Mouse (Mus musculus) v-Abl transformed pro-B cells (cell line): ENCODE results near the gene Vmn1r8.
"Not testable (repeated sequence)": the region's sequence is repeated elsewhere in the genome, so short reads cannot be mapped to it uniquely, and the experiment has no call there.

Source experiments
- in situ Hi-C, 2 experiments: fragments of 400-800 bp; cut with MboI; formaldehyde crosslinking; loops; one replicate each; pipeline ENCODE4 v1.15.1; 2025; ENCODE audit not compliant: unreplicated experiment in 2 of 2

Gene Vmn1r8

DNA sequence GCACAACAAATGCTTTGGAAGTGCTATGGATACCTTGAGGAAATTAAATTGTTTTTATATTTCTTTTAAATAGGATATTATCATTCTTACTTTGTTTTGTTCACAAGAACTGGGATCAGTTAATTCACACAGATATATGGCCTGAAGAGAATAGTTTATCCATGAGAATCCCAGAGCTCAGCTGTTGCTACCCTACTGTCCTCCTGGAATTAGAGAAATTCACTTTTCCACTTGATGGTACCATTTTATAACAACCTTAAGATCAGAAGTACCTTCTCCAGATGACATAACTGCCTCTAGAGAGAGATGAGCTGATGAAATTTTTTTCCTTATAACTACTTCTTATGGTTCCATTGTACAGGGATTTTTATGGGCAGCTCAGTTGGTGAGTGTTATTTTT is at the start of gene Vmn1r8:
TSS of gene Vmn1r8 (plus strand) at position 301 of the 400 bp plus-strand sequence.
- in situ Hi-C loops, result no loop called here

DNA sequence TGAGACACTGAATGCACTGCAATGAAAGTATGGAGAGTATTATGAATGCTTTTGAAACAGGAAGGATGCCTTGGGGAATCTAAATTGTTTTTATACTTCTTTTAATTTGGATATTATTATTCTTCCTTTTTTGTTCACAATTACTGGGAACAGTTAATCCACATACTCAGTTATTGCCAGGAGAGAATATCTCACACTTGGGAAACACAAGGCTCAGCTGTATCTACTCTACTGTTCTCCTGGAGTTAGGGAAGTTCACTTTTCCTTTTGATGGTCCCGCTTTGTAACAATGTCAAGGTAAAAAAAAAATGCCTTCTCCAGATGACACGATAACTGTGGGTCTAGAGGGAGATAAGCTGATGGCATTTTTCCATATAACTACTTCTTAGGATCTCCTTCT is 35.1 kb upstream of the Vmn1r8 start, which contains the start of gene Vmn1r6:
TSS of gene Vmn1r6 (plus strand) at position 301 of the 400 bp plus-strand sequence.
- in situ Hi-C loops, result no loop called here

DNA sequence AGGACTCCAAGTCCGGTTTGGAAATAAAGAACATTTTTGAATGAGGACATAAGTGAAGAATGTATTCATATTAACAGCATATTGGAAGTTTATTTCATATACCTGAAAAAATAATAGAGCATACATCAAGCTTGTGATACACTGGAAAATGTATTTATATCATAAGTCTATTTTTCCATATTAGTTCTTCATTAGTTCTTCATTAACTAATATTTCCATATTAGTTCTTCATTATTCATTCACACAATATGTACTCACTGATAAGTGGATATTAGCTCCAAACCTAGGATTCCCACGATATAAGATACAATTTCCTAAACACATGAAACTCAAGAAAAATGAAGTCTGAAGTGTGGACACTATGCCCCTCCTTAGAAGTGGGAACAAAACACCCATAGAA is 6.9 kb upstream of the Vmn1r8 start, which contains the start of gene Vmn1r7:
TSS of gene Vmn1r7 (minus strand) at position 101 of the 400 bp plus-strand sequence.
- in situ Hi-C loops, result not testable (repeated sequence)

DNA sequence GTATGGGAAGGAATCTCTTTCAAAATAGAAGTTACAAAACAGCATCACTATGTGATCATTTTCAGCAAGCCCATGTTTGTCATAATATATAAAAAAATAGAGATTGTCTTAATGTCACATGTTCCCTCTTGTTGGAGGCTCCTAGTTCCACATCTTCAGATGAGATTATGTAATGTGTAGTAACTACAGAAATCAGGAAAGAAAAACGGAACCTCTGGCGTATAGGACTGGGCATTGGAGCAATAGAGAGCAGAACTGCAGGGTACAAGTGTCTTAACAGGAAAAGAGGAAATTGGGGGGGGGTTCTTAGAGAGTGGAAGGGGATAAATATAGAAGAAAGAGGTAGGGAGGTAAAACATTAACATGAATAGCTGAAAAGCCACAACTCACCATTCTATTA is 2.6 kb downstream of the Vmn1r8 start:
- in situ Hi-C loops, result no loop called here

DNA sequence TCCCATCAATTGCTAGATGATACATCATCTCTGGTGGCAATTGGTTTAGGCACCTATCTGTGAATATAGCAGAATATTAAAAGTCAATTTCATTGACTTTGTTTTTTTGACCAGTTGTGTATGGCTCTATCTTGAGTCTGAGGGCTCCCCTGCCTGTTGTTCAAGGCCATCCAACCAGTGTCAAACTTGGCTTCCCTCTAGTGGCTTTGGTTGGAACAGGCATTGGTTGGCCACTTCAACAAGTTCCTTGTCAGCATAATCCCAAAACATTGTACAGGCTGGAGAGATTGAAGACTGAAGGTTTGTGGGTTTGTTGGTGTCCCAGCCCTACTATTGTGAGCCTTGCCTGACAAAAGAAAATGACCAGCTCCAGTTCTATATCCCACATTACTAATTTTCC is 31.6 kb downstream of the Vmn1r8 start:
- in situ Hi-C loops, result no loop called here

- in situ Hi-C loops, result no loop called here
Measured at GRCm38 (mm10) chr6:57066487-57066886, 34.4 kb downstream of the Vmn1r8 start, which contains the start of gene Vmn1r9. Gene Vmn1r9 (plus strand): TSS chr6:57066787.
